Mouse (Mus musculus) bone marrow macrophage, adult 2 months (primary cell): Measurements from ENCODE around the gene Scn4b.

Experiments
- CTCF ChIP-seq: IDR thresholded peaks from 2 replicates; pipeline ENCODE4 v1.5.1; 2012; ENCODE audit warnings: low read depth, mild to moderate bottlenecking, low read length, moderate library complexity
- POLR2A ChIP-seq: IDR thresholded peaks from 2 replicates; pipeline ENCODE4 v1.6.1; 2012; ENCODE audit warnings: mild to moderate bottlenecking, low read depth, low read length, borderline replicate concordance

GRCm38 (mm10) chr9:45133484-45134310, 4.5 kb upstream of the Scn4b start:
- TF ChIP-seq CTCF (no peak), POLR2A (no peak)
